Mouse (Mus musculus): ENCODE results near the gene Rangrf.
"Not testable (repeated sequence)": the region's sequence is repeated elsewhere in the genome, so short reads cannot be mapped to it uniquely, and the experiment has no call there.

Rangrf gene

DNA sequence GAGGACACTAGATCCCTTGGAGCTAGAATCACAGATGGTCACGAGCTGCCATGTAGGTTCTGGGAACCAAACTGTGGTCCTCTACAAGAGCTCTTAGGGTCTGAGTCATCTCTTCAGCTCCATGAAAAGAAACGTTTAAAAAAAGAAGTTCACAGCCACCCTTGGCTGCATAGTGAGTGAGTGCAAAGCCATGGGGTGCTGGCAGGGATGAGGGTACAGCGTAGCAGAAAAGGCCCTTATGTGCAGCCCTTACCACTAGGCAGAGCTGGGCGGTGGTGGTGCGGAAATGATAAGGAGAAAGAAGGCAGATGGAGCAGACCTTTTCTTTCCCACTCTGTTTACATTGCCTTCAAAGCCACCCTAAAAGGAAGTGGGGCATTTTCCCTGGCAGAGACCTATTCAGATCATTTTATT lies 4.3 kb upstream of the Rangrf start:
- DNase-seq (ENCODE audit: low spot score in 2 of 2), result peak in 1 of 2 experiments; percentile 16

DNA sequence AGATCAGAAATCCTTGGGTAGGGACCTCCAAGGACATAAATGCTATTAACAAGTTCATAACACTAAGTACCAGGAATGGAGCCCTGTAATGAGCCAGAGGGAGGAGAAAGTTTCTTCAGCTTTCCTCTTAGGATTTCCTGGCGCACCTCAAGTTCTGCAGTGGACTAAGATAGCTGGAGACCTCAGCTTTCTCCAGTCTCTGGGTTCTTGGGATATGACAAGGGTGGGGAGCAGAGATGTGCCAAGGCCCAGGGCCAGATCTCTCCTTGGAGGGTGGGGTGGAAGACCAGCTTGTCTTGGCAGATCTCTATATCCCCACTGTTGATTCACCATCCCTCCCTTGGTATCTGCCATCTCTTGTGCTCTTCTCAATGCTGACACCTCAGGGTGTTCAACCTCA lies 616 bp upstream of the Rangrf start:
- DNase-seq (ENCODE audit: low spot score in 2 of 2), result no peak

DNA sequence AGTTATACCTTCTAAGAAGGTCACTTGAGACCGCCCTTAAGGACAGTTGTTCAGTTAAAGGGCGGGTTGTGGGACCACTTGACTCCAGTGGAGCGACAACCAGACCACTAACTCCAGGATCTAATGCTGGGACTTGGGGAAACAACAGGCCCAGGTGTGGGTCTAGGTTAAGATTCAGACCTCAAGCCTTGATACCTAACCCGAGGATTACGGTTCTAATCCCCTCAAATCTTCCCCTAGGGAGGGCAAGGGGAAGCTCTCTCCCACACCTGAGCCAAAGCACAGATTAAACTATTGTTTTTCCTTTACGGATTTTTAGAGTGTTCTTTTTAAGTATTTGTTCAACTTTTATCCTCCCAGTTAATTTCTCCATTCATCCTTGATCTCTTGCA lies 930 bp downstream of the Rangrf start:
- DNase-seq (ENCODE audit: low spot score in 2 of 2), result no peak

DNA sequence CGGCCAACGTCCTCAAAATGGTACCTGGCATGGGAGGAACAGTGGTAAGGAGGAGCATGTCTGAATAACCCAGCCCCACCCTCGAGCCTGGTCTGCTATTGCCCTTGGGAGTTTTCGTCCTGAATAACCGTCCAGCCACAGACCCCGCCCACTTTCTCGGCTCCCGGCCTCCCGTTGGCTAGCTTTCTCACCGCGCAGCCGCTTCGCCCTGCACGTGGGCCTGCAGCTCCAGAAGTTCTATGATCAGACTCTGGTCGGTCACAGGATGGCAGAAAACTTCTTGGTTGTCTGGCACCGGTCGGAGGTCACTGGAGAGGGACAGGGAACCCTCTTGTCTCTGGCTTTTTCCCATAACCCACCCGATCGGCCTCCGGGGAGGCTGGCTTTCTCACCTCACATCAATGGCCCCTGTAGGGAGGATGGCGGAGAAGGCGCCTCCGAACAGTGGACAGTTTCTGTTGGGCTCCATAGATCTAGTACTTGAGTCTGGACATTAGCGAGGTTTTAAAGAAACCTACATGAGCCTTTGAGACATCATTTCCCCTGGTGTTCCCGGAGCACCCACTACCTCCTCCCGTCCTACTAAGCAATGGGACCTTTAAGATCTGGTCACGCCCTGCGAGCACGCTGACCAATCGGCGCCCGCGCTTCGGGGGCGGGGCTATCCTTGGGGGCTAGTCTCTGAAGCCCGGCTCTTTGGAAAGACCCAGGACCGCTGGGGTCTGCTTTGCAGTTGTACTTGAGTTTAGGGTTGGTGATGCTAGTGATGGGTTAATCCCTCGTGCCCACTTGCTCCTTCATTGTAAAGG lies 1.5 kb downstream of the Rangrf start:
- peak; percentile 74 to 83 for DNase-seq (ENCODE audit: low spot score in 2 of 2)

DNA sequence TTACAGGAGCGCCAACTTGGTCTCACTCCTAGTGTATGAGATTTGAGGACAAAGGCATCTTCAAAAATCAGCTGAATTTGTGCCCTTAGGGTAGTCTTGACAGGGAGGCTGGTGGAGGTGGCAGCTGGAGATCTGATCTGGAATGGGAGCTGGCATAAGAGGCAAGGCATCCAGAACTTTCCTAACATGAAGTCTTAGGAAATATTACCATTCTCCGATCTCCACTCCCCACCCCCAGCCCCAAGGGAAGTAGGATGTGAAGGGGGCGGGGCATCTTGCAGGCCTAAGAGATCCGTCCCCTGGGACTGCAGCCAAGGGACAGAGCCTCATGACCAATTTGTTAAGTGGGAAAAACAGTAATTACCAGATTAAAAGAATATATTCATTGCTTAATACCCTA lies 4.8 kb downstream of the Rangrf start:
- DNase-seq (ENCODE audit: low spot score in 2 of 2), result no peak

DNA sequence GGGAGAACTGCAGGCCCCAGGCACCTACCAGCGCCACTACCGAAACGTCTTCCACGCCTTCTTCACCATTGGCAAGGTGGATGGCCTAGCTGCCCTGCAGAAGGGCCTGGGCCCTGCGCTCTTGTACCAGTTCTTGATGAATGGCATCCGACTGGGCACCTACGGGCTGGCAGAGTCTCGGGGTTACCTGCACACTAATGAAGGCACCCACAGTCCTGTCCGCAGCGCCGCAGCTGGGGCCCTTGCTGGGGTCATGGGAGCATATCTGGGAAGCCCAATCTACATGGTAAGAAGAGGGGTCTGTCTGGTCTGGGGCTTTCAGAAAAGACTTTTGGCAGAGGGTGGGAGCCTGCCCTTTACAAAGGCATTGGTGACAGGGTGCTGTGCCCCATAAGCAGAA lies 6.2 kb downstream of the Rangrf start:
- no peak for DNase-seq (ENCODE audit: low spot score in 2 of 2)

DNA sequence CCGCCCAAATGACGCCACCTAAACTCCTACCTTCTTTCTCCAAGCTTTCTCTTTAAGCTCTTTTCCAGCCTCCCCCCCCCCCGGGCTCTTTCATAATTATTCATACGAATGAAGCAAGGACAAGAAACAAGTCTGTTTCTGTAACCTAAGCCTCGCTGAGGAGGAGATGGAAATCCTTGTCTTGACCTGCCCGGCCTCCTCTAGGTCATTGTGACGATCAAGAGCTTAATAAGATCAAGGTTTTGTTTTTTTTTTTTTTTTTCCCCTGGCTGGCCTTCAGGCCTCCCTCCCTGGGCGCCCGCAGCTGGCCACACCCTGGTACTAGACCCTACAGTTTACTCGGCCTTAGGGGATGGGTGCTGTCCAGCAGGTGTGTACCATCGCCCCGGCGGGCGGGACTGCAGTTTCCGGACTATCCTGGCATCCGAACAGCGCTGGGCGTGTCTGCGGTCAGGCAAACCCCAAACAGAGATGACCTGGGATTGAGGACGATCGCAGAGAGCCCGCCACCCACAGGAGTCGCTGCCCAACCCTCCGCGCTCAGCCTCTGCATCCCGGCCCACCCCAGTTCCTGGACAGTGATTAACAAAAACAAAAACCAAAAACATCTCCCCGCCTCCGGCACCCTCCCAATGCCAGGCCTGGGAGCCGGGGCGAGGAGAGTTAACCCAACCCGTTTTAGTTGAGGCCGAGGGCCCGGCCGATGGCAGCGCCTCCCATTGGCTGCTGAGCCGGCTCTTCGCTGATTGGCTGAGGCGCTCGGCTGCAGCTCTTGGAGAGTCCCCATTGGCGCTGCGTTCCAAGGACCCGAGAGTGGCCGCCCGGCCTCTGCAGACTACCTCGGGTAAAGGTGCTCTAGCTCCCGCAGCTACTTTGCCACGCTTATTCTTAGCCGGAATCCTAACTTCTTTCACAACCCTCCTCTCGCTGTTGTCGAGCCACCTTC lies 7.4 kb downstream of the Rangrf start, which contains the start of gene Slc25a35:
Slc25a35 (plus strand) TSS at position 795 of the 946 bp plus-strand sequence.
- DNase-seq (ENCODE audit: low spot score in 2 of 2), result peak; percentile 90 to 91

DNA sequence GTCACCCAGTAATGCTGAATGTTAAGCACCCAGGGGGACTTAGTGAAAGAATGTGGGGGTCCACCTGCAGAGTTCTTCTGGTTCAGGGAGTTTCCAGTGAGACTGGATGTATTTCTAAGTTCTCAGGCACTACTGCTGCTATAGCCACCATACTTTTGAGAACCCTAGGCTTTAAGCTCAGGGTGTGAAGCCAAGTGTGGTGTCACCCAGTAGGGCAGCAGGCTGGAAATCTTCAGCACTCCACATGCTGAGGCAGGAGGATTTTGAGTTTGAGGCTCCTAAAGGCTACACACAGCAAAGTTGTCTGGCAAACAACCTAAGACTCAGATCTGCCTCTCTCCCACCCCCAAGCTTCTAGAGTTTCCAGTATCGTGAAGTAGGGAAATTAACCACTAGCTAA lies 8.4 kb downstream of the Rangrf start:
- no peak for DNase-seq (ENCODE audit: low spot score in 2 of 2)

DNA sequence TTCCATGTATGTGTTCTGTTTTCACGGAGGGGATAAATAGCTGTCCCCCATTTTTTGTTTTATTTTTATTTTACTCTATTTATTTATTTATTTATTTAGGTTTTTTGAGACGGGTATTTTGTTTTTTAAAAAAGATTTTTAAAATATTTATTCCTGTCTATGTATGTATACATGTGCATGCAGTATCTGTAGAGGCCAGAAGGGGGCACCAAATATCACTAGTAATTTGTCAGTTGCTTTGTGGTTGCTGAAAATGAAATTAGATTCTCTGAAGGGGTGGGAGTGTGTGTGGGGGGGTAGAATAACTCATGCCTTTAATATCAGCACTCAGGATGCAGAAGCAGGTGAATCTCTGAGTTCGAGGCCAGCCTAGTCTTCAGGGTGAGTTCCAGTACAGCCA lies 9.1 kb downstream of the Rangrf start:
- DNase-seq (ENCODE audit: low spot score in 2 of 2), result peak; percentile 49 to 63

DNA sequence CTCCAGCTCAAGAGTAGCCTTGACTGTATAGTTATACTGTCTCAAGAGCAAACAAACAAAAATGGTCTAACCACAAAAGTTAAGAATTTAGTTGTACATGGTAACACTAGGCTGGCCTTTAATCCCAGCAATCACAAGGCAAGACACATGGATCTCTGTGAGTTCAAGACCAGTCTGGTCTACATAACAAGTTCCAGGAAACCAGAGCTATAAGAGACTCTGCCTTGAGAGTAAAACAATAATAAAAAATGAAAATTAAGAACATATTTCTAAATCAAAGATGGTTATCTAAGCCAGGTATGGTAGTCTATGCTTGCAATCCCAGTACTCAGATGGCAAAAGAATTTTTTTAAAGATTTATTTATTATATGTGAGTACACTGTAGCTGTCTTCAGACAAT lies 9.9 kb downstream of the Rangrf start:
- DNase-seq (ENCODE audit: low spot score in 2 of 2), result no peak

DNA sequence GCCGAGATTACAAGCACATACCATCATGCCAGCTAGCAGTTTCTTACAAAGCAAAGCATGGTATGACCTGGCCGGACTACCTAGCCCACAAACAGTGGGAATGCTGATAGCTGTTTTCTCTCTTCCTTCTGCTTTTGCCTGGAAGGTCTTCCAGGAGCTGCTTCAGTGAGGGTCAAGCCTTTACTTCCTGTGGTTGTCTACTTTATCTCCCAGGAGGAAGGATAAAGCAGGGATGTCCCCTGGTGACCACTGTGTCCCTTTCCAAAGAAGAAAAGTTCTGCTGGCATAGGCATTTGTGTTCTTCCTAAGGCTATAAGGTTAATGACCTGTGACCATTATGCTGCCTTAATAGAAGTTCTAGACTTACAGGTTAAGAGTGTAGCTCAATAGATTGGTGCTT lies 11.6 kb downstream of the Rangrf start:
- no peak for DNase-seq (ENCODE audit: low spot score in 2 of 2)

DNA sequence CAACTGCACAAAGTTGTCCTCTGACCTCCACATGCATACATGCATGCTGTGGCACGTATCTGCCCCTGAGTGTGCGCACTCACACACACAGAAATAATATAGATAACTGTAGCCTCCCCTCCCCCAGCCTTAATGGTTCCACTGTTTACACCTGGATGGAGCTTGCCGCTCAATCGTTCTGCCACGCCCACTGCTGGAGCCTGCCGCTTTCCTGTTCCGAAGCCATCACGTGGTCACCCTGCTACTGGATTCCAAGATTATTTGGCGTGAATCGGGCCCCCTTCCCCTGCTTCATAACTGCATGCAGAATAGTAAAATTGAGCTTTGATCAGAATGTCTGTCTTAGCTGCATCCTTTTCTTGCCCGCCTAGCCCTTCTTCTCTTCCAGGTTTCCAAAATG lies 12.8 kb downstream of the Rangrf start:
- not testable (repeated sequence) for DNase-seq (ENCODE audit: low spot score in 2 of 2)

DNA sequence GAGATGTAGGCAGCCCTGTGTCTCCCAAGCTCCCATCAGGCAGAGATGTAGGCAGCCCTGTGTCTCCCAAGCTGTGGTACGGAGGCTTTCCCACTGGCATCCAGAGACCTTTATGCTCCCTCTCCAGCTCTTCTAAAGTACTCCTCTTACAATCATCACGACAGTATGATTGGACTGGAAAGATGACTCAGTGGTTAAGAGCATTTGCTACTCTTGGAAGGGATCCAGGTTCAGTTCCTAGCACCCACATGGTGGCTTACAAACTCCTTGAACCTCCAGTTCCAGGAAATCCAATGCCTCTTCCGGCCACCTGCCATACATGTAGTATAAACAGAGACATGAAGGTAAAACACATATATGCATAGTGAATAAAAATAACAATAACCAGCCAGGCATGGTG lies 13.4 kb downstream of the Rangrf start:
- DNase-seq (ENCODE audit: low spot score in 2 of 2), result no peak

DNA sequence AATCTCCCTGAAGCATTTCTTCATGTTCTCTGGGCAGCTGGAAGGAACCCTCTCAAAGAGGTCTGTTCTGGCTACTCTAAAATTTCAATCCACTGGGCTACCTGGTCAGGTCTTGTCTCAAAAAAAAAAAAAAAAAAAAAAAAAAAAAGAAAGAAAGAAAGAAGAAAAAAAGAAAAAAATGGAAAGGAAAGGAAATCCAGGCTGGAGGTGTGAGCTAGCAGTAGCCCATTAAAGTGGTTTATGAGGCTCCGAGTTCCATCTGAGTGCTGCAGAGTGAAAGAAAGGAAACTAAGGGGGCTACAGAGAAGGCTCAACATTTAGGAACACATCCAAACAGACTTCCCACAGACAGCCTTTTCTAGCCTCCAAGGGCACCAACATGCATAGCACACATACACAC lies 17.0 kb downstream of the Rangrf start:
- DNase-seq (ENCODE audit: low spot score in 2 of 2), result no peak

DNA sequence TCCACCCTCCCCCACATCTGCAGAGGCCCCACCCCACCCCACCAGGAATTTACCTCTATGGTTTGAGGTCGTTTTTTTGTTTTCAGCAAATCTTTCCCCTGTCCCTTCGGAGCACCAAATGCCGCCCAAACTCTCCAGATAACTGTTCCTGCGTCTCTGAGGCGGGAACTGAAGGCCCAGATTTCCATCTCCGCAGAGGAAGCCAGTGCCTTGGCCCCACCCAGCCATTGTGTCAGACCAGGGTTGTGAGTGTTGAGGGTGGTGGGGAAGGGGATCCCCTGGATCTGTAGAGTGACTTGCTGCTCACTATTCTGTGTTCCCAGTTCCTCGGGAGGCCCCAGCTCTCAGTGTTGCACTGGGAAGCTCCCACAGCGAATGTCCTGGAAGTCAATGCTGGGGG lies 17.7 kb downstream of the Rangrf start, which contains the start of gene Arhgef15:
Arhgef15 (minus strand) TSS at position 173 of the 400 bp plus-strand sequence.
- no peak for DNase-seq (ENCODE audit: low spot score in 2 of 2)

DNA sequence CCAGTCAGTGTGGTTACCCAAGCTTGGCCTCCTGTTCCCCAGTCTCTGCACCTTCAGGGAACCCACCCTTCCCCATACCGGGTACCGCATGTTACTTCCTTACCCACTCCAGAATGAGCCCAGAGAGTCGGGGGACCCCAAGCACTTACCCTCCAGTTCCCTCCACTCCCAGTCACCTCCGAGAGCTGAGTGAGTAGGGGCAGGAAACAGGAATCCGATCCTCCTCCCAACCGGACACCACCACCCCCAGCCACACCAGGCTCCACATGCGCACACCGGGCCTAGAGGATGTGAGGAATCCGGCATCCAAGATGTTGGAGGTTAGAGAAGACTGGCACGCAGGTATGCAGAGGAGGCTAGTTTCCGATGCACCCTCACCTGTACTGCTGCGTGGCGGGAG lies 18.3 kb downstream of the Rangrf start:
- DNase-seq (ENCODE audit: low spot score in 2 of 2), result no peak

DNA sequence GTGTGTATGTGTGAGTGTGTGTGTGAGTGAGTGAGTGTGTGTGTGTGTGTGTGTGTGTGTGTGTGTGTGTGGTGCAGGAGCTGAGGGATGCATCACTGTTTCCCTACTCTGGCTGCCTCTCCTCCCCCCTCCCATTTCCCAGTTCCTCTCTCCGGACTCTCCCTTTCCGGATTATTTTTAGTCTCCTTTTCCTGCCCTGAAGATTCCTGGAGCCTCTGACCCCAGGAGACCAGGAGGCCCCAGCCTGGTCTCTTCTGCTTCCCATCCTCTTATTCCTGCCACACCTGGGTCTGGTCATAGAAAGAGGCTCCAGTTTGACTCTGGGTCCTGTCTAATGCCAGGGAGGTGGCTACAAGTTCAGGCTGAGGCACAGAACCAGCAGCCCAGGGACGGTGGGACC lies 18.9 kb downstream of the Rangrf start:
- DNase-seq (ENCODE audit: low spot score in 2 of 2), result no peak

DNA sequence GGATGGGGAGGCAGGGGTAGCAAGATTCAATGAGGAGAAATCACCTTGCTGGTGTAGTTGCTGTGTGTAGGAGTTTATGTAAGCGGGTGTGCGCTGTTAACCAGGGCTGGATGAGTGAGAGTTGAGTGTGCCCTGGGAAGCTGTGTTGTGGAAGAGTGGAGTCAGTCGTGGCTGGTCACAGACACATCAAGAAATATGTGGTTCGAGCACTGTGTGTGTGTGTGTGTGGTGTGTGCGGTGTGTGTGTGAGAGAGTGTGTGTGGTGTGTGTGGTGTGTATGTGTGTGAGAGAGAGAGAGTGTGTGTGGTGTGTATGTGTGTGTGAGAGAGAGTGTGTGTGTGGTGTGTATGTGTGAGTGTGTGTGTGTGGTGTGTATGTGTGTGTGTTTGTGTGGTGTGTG lies 19.5 kb downstream of the Rangrf start:
- DNase-seq (ENCODE audit: low spot score in 2 of 2), result no peak

DNA sequence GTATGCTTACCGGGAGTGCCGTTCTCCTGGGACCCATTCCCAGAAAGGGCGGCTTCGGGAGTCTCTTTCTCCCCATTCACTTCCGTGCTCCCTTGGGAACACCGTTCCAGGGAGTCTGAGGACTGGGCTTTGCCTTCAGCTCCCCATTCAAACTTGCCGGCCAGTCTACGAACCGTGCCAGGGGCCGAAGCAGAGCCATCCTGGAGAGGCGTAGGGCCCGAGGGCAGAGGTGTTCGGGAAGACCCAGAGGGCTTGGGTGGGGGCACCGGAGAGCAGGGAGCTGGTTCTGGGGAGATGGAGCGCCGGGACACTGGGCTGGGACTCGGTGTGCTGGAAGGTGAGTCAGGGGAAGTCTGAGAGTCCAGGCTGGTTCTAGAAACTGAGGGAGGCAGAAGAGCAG lies 20.6 kb downstream of the Rangrf start:
- DNase-seq (ENCODE audit: low spot score in 2 of 2), result peak in 1 of 2 experiments; percentile 4

DNA sequence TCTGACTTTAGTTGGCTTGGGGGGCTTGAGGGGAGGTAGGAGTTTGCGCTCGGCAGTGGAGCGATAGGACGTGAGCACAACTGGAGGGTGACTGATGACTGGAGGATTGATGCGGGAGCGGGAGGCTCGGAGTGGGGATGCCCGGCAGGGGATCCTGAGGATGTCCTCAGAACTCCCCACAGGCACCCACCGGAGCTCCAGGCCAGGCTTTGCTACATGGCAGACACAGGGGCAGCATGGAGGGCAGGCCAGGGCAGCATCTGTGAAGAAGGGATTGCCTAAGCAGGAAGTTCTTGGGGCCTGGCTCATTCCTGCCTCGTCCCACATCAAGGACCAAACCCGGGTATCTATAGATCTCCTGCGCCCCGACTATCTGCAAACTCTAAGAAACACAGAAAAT lies 21.1 kb downstream of the Rangrf start:
- DNase-seq (ENCODE audit: low spot score in 2 of 2), result no peak

DNA sequence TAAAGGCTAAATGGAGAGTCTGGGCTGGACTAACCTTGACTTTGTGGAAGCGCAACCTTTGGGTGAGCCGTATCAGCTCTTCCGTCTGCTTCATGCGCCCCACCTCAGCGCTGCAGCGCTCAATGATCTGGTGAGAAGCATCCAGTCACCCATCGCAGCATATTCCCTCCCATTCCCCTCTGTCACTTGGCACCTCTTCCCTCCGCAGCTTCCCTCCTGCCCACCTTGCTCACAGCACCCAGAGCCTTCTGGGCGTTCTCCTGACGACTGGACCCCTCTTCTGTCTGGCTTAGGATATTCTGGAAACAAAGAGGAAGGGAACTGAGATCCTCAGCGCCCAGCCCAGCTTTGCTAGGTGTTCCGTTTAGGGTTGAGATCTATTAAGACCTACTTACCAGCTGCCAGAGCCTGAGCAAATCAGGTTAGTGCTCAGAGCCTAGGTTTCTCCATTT lies 27.4 kb downstream of the Rangrf start:
- DNase-seq (ENCODE audit: low spot score in 2 of 2), result peak; percentile 29 to 50

DNA sequence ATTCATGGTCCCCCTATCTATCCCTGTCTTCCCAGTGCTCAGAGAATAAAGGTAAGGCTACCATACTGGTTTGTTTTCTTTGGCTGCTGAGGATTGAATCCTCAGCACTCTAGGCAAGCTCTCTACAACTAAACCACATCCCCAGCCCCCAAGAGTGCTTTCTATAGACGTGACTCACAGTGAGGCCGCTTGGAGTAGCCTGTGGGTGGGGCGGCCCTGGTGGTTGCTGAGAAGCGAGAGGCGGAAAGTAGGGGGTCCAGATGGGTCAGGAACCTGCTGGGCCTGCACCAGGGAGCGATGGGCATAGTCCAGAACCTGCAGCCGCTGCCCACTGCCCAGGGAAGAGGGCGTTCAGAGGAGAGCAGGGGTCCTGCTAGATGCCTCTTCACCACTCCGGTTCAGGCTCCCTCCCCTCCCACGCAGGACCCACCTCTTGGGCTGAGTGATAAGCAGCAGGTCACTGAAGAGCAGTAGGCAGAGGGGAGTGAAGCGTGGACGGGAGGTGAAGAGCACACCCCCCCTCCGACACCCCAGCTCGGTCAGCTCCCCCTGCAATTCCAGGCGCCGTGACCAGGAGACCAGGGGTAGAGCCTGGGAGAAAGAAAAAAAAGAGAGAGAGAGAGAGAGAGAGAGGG lies 28.1 kb downstream of the Rangrf start:
- peak; percentile 73 to 75 for DNase-seq (ENCODE audit: low spot score in 2 of 2)

Measured in right cerebral cortex, adult 2 months (tissue).